Mouse (Mus musculus) lung, embryonic 14.5 days (tissue): ENCODE measurements at regions not wholly inside any gene's neighbourhood (a gene's known extent, or its start where the extent isn't known, plus 50 kb on each side); places are given as distances from the start of the nearest gene placed in this dataset.

Experiments used
- ATAC-seq: fragments of 200-750 bp; cut with Nextera tagmentation; 2 replicates; pipeline ENCODE4 v1.8.0; 2017; ENCODE audit warnings: mild to moderate bottlenecking, moderate TSS enrichment, moderate library complexity; ENCODE audit not compliant: insufficient read depth
- DNase-seq: peaks from one replicate; pipeline ENCODE4 v3.0.0-alpha.2; 2015
- H3K27ac ChIP-seq: fragments of 300-500 bp; sonication (generic); 2 replicates; pipeline ENCODE4 v1.5.1; 2014; ENCODE audit warnings: low read depth, mild to moderate bottlenecking, moderate library complexity
- H3K27me3 ChIP-seq: fragments of 300-500 bp; sonication (generic); 2 replicates; pipeline ENCODE4 v1.6.1; 2014; ENCODE audit warnings: low read length, control low read depth; ENCODE audit not compliant: insufficient read depth
- H3K36me3 ChIP-seq: fragments of 300-500 bp; sonication (generic); 2 replicates; pipeline ENCODE4 v1.6.1; 2014; ENCODE audit warnings: control low read depth; ENCODE audit not compliant: insufficient read depth
- H3K4me1 ChIP-seq: fragments of 300-500 bp; sonication (generic); 2 replicates; pipeline ENCODE4 v1.6.1; 2014; ENCODE audit warnings: antibody characterized with exemption, control low read depth; ENCODE audit not compliant: insufficient read depth
- H3K4me2 ChIP-seq: fragments of 300-500 bp; sonication (generic); 2 replicates; pipeline ENCODE4 v1.6.1; 2014; ENCODE audit warnings: mild to moderate bottlenecking
- H3K4me3 ChIP-seq: fragments of 300-500 bp; sonication (generic); 2 replicates; pipeline ENCODE4 v1.5.1; 2014; ENCODE audit warnings: low read depth, low read length
- H3K9ac ChIP-seq: fragments of 300-500 bp; sonication (generic); 2 replicates; pipeline ENCODE4 v1.6.1; 2014
- H3K9me3 ChIP-seq: fragments of 300-500 bp; sonication (generic); 2 replicates; pipeline ENCODE4 v1.6.1; 2016; ENCODE audit warnings: low read depth, low read length, control low read depth
- CTCF ChIP-seq: IDR thresholded peaks from 2 replicates; pipeline ENCODE4 v1.5.1; 2016; ENCODE audit warnings: antibody characterized with exemption, low read depth
- WGBS: fragments of 180-500 bp; shearing (Covaris S2); extraction: QIAGEN DNeasy Blood & Tissue Kit; methylation state at CpG from one replicate; pipeline ENCODE4 v1.1.7; 2014; 5-methylcytosine and 5-hydroxymethylcytosine counted together

DNA sequence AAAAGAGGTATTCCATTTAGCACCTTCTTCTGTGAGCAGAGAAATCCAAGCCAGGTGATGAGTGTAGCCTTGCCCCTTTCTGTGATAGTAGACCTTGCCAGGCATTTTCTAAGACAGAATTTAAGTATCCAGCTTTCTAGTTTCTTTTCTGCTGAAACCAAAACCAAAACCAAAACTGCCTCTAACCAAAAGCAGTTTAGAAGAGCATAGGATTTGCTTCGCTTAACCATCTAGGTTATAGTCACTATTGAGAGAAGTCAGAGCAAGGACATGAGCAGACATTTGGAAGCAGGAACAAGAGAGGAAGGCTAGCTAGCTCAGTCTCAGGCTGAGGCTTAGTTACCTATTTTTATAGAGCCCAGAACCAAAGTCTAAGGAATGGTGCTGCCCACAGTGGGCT lies 354.8 kb upstream of the Prickle1 start:
- Histone ChIP-seq H3K4me2 (no peak overlapping the region), H3K27ac (no peak overlapping the region), H3K4me1 (no peaks in the 10 kb centered on the region), H3K36me3 (no peaks in the 10 kb centered on the region), H3K9me3 (no peaks in the 10 kb centered on the region), H3K4me3 (no peak overlapping the region), H3K9ac (no peak overlapping the region), H3K27me3 (no peaks in the 10 kb centered on the region)
- DNase-seq (no peak), ATAC-seq (no peak)
- 95% methylated on average over 1 of the region's 1 CpGs for WGBS
- no peak for TF ChIP-seq CTCF

DNA sequence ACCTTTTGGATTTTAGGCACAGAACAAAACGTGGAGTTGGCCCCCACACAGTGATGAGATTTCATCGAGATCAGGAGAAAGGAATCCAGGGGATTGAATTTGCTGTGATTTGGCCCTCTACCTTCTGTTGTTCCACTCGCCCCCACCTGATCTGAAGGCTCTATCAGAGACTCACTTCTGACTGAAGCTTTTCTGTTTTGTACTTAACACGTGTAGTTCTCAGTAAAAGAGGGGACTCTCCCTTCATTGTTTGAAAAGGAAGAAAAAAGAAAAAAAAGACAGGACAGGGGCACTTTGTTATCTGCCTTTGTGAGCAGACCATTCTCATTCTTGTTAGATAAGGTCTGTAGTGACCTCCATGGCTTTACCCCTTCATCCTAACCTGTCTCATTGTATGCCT lies 353.2 kb upstream of the Prickle1 start:
- Histone ChIP-seq H3K36me3 (no peaks in the 10 kb centered on the region), H3K9me3 (no peaks in the 10 kb centered on the region), H3K27me3 (no peaks in the 10 kb centered on the region), H3K27ac (no peak overlapping the region), H3K4me1 (no peaks in the 10 kb centered on the region), H3K4me2 (no peak overlapping the region), H3K4me3 (no peak overlapping the region), H3K9ac (no peak overlapping the region)
- 69% methylated on average over 4 of the region's 4 CpGs for WGBS
- no peak for DNase-seq
- no peak for ATAC-seq
- TF ChIP-seq CTCF = no peak

DNA sequence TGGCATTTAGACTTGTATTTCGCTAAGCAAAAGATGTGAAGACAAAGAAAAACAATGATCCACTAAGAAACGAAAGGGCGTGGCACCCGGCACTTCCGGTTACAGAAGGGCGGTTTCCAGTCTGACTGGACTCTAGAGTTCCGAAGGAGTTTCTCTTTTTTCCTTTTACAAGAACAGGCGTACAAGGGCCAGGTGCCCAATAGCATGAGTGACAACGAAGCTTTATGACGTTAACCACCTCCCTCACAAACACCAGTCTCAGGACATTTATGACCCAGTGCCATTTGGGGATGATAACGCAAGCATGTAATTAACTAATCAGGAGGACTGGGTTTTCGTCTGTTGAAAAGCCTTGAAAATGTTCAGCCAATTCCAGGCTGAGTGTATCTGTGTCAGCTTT lies 347.9 kb upstream of the Prickle1 start:
- no peak for DNase-seq
- H3K4me2 ChIP-seq = no peak overlapping the region

DNA sequence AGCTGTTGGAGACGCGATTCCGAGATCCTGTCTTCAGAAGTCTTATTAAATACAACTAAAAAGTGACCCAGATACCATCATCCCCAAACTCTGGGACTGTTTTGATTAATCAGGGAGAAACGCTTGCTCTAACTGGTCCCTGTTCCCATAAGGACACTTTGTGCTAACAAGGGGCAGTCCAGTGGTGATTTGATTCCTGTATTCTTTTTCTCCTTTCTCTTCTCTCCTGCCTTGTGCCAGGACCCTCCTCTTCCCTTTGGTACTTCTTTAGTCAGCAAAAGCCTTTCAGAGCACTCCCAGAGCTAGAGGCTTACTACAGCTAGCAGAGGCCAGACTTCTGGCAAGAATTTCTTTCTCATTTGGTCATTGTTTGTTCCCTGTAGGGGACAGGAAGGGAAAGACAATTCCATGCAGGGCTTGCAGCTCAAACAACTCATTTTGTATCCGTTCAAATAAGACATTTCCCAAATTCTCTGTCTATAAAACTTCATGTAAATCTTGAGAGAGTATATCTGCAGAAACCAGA lies 337.3 kb upstream of the Prickle1 start:
- Histone ChIP-seq H3K4me1 (peaks cover 13% of the 10 kb centered on the region), H3K9me3 (no peaks in the 10 kb centered on the region), H3K27me3 (no peaks in the 10 kb centered on the region), H3K36me3 (no peaks in the 10 kb centered on the region), H3K4me2 (peak overlapping the region; percentile 7; the same call in 1 of the 2 replicates), H3K4me3 (no peak overlapping the region), H3K27ac (peak overlapping the region; percentile 72), H3K9ac (0 out of 2 replicates have a peak overlapping the region, but pooled peaks have one; percentile 6)
- ATAC-seq (peak; percentile 42; the same call in 1 of the 2 replicates), DNase-seq (peak; percentile 77)
- no peak for TF ChIP-seq CTCF
- 25% methylated on average over 5 of the region's 5 CpGs for WGBS

More for the DNA sequence above, 347.9 kb upstream of the Prickle1 start:
- H3K4me1 ChIP-seq = no peaks in the 10 kb centered on the region
- no peak for ATAC-seq
- H3K9ac ChIP-seq = no peak overlapping the region
- TF ChIP-seq CTCF = no peak
- H3K27ac ChIP-seq = no peak overlapping the region
- H3K27me3 ChIP-seq = no peaks in the 10 kb centered on the region
- H3K9me3 ChIP-seq = no peaks in the 10 kb centered on the region
- 80% methylated on average over 12 of the region's 12 CpGs for WGBS
- no peaks in the 10 kb centered on the region for H3K36me3 ChIP-seq
- no peak overlapping the region for H3K4me3 ChIP-seq

DNA sequence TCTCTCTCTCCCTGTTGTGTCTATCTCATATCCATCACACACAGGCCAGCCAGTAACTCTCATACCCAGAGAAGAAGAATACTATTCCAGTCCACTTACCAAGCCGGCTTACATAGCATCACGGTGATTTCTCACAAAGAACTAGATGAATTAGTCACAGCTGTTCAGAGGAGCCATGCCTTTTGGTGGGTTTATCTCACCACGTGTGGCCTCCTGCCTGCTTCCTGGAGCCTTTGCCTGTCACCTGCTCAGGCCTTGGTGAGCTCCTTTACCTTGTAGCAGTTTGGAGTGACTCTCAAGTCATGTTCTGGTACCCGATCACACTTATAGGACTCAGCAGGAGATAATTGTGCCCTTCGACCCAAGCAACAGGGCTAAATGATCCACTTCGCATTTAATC lies 331.2 kb upstream of the Prickle1 start:
- H3K36me3 ChIP-seq = no peaks in the 10 kb centered on the region
- no peak overlapping the region for H3K4me2 ChIP-seq
- no peak for DNase-seq
- no peak overlapping the region for H3K4me3 ChIP-seq
- peaks cover 4% of the 10 kb centered on the region; the same call in 1 of the 2 replicates for H3K4me1 ChIP-seq
- no peak for TF ChIP-seq CTCF
- no peaks in the 10 kb centered on the region for H3K9me3 ChIP-seq
- no peaks in the 10 kb centered on the region for H3K27me3 ChIP-seq
- H3K9ac ChIP-seq = no peak overlapping the region
- no peak overlapping the region for H3K27ac ChIP-seq
- ATAC-seq = no peak
- WGBS = 54% methylated on average over 6 of the region's 6 CpGs

DNA sequence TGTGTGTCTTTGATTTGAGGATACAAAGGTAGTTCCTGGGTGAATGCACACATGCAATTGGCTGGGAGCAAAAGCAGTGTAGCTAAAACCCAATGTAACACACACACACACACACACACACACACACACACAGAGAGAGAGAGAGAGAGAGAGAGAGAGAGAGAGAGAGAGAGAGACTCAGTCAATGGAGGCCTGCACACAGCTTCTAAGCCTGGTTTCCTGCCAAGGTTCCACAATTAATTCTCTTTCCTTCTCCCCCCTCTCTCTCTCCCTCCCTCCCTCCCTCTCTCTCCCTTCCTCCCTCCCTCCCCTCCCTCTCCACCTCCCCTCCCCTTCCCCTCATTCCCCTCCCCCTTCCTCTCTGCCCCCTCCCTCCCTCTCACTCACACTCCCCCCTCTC lies 330.6 kb upstream of the Prickle1 start:
- Histone ChIP-seq H3K4me3 (no peak overlapping the region), H3K27ac (no peak overlapping the region), H3K9ac (no peak overlapping the region), H3K4me2 (no peak overlapping the region), H3K27me3 (no peaks in the 10 kb centered on the region), H3K9me3 (no peaks in the 10 kb centered on the region), H3K36me3 (no peaks in the 10 kb centered on the region), H3K4me1 (peaks cover 5% of the 10 kb centered on the region; the same call in 1 of the 2 replicates)
- TF ChIP-seq CTCF = no peak
- peak; percentile 55 for DNase-seq
- no peak for ATAC-seq

DNA sequence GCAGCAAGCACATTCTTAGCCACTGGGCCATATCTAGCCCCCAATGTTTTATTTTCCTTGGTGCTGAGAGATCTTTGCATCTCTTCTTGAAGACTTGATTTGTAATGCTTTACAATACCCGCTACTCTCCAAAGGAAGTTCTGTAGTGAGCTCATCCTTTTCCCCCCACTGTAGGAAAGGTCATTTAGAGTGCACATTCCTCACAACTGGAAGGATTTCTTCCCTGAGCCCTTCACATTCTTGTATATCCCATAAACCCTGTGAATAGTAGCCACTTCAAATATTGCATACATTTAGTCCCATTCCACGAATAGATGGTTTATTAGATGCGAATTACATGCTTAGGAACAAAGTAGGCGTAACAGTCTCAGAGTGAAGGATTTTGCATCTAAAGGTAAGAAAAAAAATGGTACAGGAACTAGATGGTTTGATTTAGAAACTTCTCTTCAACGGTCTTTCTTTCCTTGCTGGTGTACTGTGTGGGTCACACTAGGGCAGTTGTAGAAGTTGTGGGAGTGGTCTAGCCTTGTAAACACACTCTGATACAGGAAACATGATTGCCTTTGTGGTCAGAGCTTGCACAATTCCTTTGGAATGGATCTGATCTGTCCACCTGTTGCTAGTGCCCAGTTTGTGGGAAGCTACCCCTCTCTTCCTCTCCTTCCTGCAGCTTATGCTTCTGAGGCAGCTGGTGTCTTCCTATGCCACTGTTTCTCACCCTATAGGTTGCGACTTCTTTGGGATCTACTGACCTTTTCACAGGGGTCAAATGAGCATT lies 326.0 kb upstream of the Prickle1 start:
- Histone ChIP-seq H3K27me3 (no peaks in the 10 kb centered on the region), H3K36me3 (no peaks in the 10 kb centered on the region), H3K4me1 (peaks cover 9% of the 10 kb centered on the region; the same call in 1 of the 2 replicates), H3K4me2 (no peak overlapping the region), H3K9me3 (no peaks in the 10 kb centered on the region), H3K27ac (no peak overlapping the region), H3K4me3 (no peak overlapping the region), H3K9ac (no peak overlapping the region)
- peak; percentile 66 for DNase-seq
- ATAC-seq = peak; percentile 61; the same call in 1 of the 2 replicates
- TF ChIP-seq CTCF = no peak
- WGBS = 50% methylated on average over 6 of the region's 6 CpGs
